Mouse (Mus musculus): ENCODE measurements around the gene Osm.
A peak's percentile ranks its signal among the peaks of the same experiment; 100 is the strongest.

Gene Osm

GRCm38 (mm10) chr11:4235665-4236545 lies at the start of gene Osm:
TSS of gene Osm (plus strand) at chr11:4236420.
- peak; percentile 59 for DNase-seq (ENCODE audit: low read depth, low spot score)

- DNase-seq (ENCODE audit: low read depth, low spot score): peak; percentile 98
Observed at GRCm38 (mm10) chr11:4186486-4187317, 49.5 kb upstream of the Osm start, which contains the start of gene Tbc1d10a. TSS of gene Tbc1d10a (plus strand) at chr11:4186789.

- DNase-seq (ENCODE audit: low read depth, low spot score): no peak
Observed at GRCm38 (mm10) chr11:4187318-4187700, 48.9 kb upstream of the Osm start.

GRCm38 (mm10) chr11:4189182-4189581 lies 47.0 kb upstream of the Osm start:
- no peak for DNase-seq (ENCODE audit: low read depth, low spot score)

GRCm38 (mm10) chr11:4190677-4191076 lies 45.5 kb upstream of the Osm start:
- no peak for DNase-seq (ENCODE audit: low read depth, low spot score)

- DNase-seq (ENCODE audit: low read depth, low spot score): no peak
Observed at GRCm38 (mm10) chr11:4192757-4193156, 43.5 kb upstream of the Osm start.

GRCm38 (mm10) chr11:4193420-4193819 lies 42.8 kb upstream of the Osm start:
- no peak for DNase-seq (ENCODE audit: low read depth, low spot score)

- DNase-seq (ENCODE audit: low read depth, low spot score): no peak
Observed at GRCm38 (mm10) chr11:4195597-4196031, 40.6 kb upstream of the Osm start.

GRCm38 (mm10) chr11:4196636-4197035 lies 39.6 kb upstream of the Osm start:
- DNase-seq (ENCODE audit: low read depth, low spot score): no peak

GRCm38 (mm10) chr11:4197691-4198090 lies 38.5 kb upstream of the Osm start:
- DNase-seq (ENCODE audit: low read depth, low spot score): no peak

GRCm38 (mm10) chr11:4201981-4202700 lies 34.1 kb upstream of the Osm start:
- DNase-seq (ENCODE audit: low read depth, low spot score): no peak

GRCm38 (mm10) chr11:4202995-4203704 lies 33.1 kb upstream of the Osm start:
- DNase-seq (ENCODE audit: low read depth, low spot score): no peak

- DNase-seq (ENCODE audit: low read depth, low spot score): no peak
Observed at GRCm38 (mm10) chr11:4203705-4204074, 32.5 kb upstream of the Osm start.

- DNase-seq (ENCODE audit: low read depth, low spot score): no peak
Observed at GRCm38 (mm10) chr11:4205097-4205655, 31.0 kb upstream of the Osm start.

- no peak for DNase-seq (ENCODE audit: low read depth, low spot score)
Observed at GRCm38 (mm10) chr11:4205951-4206350, 30.3 kb upstream of the Osm start.

- DNase-seq (ENCODE audit: low read depth, low spot score): no peak
Observed at GRCm38 (mm10) chr11:4206563-4206962, 29.7 kb upstream of the Osm start.

GRCm38 (mm10) chr11:4207655-4208054 lies 28.6 kb upstream of the Osm start:
- DNase-seq (ENCODE audit: low read depth, low spot score): no peak

GRCm38 (mm10) chr11:4209556-4209955 lies 26.7 kb upstream of the Osm start:
- no peak for DNase-seq (ENCODE audit: low read depth, low spot score)

GRCm38 (mm10) chr11:4210786-4211185 lies 25.4 kb upstream of the Osm start:
- DNase-seq (ENCODE audit: low read depth, low spot score): no peak

GRCm38 (mm10) chr11:4213107-4213506 lies 23.1 kb upstream of the Osm start:
- DNase-seq (ENCODE audit: low read depth, low spot score): peak; percentile 62

- no peak for DNase-seq (ENCODE audit: low read depth, low spot score)
Observed at GRCm38 (mm10) chr11:4214572-4214971, 21.6 kb upstream of the Osm start.
